Mouse (Mus musculus): ENCODE results near the gene Herpud2. TPM values are rescaled to one million over a fixed set of nuclear protein-coding genes. Genes with fewer than 3 reads are reported as not detected.

The Herpud2 gene
- polyA plus RNA-seq, 1 experiment from 2014 or later, result 35.6 TPM

- WGBS, result 89% methylated on average over 1 of the region's 1 CpGs
- Histone ChIP-seq H3K9ac (replicated peaks; ENCODE audit: low read depth, low read length) (no peak overlapping the region), H3K4me1 (ENCODE audit: control insufficient read depth, insufficient read depth, low read length) (no peaks in the 10 kb centered on the region), H3K4me2 (ENCODE audit: low read depth, low read length) (no peak overlapping the region), H3K4me3 (ENCODE audit: low read depth, low read length) (no peak overlapping the region), H3K9me3 (ENCODE audit: control insufficient read depth, low read length) (no peaks in the 10 kb centered on the region), H3K27ac (ENCODE audit: low read depth, low read length) (no peak overlapping the region), H3K36me3 (ENCODE audit: control insufficient read depth, insufficient read depth, low read length) (no peaks in the 10 kb centered on the region), H3K27me3 (ENCODE audit: control insufficient read depth, insufficient read depth, low read length) (no peaks in the 10 kb centered on the region)
- no peak for ATAC-seq (ENCODE audit: low read depth)
These were observed 75.1 kb downstream of the Herpud2 start for GRCm38 (mm10) chr9:25076505-25076904.

- Histone ChIP-seq H3K4me2 (ENCODE audit: low read depth, low read length) (no peak overlapping the region), H3K4me1 (ENCODE audit: control insufficient read depth, insufficient read depth, low read length) (no peaks in the 10 kb centered on the region), H3K36me3 (ENCODE audit: control insufficient read depth, insufficient read depth, low read length) (no peaks in the 10 kb centered on the region), H3K9me3 (ENCODE audit: control insufficient read depth, low read length) (no peaks in the 10 kb centered on the region), H3K27me3 (ENCODE audit: control insufficient read depth, insufficient read depth, low read length) (no peaks in the 10 kb centered on the region), H3K27ac (ENCODE audit: low read depth, low read length) (no peak overlapping the region), H3K9ac (replicated peaks; ENCODE audit: low read depth, low read length) (no peak overlapping the region), H3K4me3 (ENCODE audit: low read depth, low read length) (no peak overlapping the region)
- ATAC-seq (ENCODE audit: low read depth), result no peak
- WGBS, result 75% methylated on average over 3 of the region's 3 CpGs
These were observed 75.6 kb downstream of the Herpud2 start for GRCm38 (mm10) chr9:25075977-25076376.

GRCm38 (mm10) chr9:25072666-25073065, 79.0 kb downstream of the Herpud2 start:
- H3K4me3 ChIP-seq (ENCODE audit: low read depth, low read length), result no peak overlapping the region
- H3K27me3 ChIP-seq (ENCODE audit: control insufficient read depth, insufficient read depth, low read length), result no peaks in the 10 kb centered on the region
- H3K4me1 ChIP-seq (ENCODE audit: control insufficient read depth, insufficient read depth, low read length), result no peaks in the 10 kb centered on the region
- H3K9ac ChIP-seq (replicated peaks; ENCODE audit: low read depth, low read length), result no peak overlapping the region
- H3K36me3 ChIP-seq (ENCODE audit: control insufficient read depth, insufficient read depth, low read length), result no peaks in the 10 kb centered on the region
- WGBS, result 94% methylated on average over 1 of the region's 1 CpGs
- no peak overlapping the region for H3K4me2 ChIP-seq (ENCODE audit: low read depth, low read length)
- ATAC-seq (ENCODE audit: low read depth), result no peak
- no peak overlapping the region for H3K27ac ChIP-seq (ENCODE audit: low read depth, low read length)
- no peaks in the 10 kb centered on the region for H3K9me3 ChIP-seq (ENCODE audit: control insufficient read depth, low read length)

- Histone ChIP-seq H3K27ac (ENCODE audit: low read depth, low read length) (no peak overlapping the region), H3K9me3 (ENCODE audit: control insufficient read depth, low read length) (peaks cover 4% of the 10 kb centered on the region; the same call in 1 of the 2 replicates), H3K36me3 (ENCODE audit: control insufficient read depth, insufficient read depth, low read length) (no peaks in the 10 kb centered on the region), H3K27me3 (ENCODE audit: control insufficient read depth, insufficient read depth, low read length) (no peaks in the 10 kb centered on the region), H3K4me2 (ENCODE audit: low read depth, low read length) (no peak overlapping the region), H3K9ac (replicated peaks; ENCODE audit: low read depth, low read length) (no peak overlapping the region), H3K4me1 (ENCODE audit: control insufficient read depth, insufficient read depth, low read length) (no peaks in the 10 kb centered on the region), H3K4me3 (ENCODE audit: low read depth, low read length) (no peak overlapping the region)
- no peak for ATAC-seq (ENCODE audit: low read depth)
- WGBS, result 77% methylated on average over 2 of the region's 3 CpGs
These were observed 92.9 kb downstream of the Herpud2 start for GRCm38 (mm10) chr9:25058726-25059125.

Other genes starting within 250 kb of the Herpud2 start
- not detected in 2 replicates for gene Gm10181, start 62.4 kb downstream of the Herpud2 start, polyA plus RNA-seq (2014; fragmentation: Nextera tagmentation; extraction: Ambion mirVana)
- gene Sept7, start 100.6 kb upstream of the Herpud2 start, polyA plus RNA-seq (2014; fragmentation: Nextera tagmentation; extraction: Ambion mirVana), result 263 and 293 TPM in 2 replicates

Measured in neural tube, embryonic 14.5 days (tissue).